Mouse (Mus musculus) frontal cortex, postnatal 14 days (tissue): ENCODE measurements around the gene Arl13b.
A peak's percentile ranks its signal among the peaks of the same experiment; 100 is the strongest.

Source experiments
- DNase-seq, 2 experiments: peaks; one replicate each; pipeline ENCODE4 v3.0.0; 2022; ENCODE audit warnings: low spot score in 2 of 2

The Arl13b gene

DNA sequence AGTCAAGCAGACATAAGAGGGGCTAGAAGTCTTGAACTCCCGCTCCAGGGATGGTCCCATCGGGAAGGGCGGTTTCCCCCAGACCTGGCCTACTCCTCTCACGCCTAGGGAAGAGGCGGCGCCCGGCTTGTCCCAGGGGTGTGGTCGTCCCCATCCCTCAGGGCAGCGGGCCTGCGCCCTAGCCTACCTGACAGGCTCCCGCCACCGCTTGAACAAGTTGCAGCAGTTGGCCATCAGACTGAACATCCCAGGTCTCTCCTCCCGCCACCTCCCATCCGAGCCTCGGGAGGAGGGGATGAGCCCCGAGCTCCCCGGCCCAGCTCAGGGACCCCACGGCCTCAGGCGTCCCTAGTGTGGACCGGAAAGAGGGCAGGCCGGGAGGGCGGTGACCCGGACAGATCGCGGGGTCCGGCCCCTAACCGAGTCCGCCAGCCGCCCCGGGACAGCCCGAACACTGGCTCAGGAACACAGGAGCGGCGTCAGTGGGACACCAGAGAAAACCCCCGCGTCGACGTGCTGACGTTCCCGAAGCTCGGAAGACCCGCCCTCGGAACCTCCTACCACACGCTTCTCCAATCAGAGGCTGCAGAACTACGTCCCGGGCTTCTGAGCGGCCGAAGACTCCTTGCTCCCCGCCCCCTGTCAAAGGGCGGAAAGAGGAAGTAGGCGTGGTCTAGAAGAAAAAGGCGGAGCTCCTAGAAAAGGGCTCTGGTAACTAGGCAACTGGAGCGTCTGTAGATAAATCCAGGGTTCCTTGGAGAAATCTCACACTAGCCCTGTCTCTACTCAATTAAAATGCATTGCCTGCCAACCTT, at the start of gene Arl13b:
TSS of gene Arl13b (minus strand) at position 543 of the 815 bp plus-strand sequence.
- peak; percentile 92 to 94 for DNase-seq

DNA sequence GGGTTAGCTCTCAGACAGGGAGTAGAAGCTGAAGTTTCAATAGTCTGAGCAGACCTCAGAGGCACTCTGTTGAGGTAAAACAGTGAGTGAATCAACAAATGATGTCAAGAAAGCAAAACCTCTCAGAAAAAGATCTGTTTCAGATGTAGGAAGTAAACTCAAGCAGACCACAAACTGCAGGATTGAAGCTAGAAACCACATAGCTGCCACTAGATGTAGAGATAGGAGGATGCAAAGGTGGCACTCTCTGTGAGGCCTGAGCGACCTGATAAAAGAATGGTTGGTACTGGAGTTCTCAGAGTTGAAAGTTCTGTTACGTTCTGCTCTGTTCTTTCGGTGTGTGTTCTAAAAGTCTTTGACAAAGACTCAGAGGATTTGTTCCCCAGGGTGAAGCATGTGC, 49.0 kb upstream of the Arl13b start:
- DNase-seq = no peak

DNA sequence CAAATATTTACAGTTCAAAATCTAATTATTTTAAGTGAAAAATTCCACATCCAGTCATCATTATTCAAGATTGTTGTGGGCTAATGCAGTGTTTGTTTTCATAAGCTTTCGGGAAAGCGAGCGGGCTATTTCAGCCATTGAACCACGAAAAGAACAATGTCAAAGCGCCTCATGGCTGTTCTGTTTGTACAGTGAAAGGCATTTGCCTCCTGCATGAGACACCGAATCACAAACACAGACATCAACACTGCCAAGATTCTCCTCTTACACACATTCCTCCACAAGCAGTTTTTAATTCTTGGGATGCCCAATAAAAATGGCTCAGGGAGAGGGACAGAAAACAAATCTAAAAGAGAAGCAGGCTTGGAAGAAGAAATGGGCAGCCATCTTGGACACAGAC, 27.2 kb upstream of the Arl13b start:
- DNase-seq = no peak

DNA sequence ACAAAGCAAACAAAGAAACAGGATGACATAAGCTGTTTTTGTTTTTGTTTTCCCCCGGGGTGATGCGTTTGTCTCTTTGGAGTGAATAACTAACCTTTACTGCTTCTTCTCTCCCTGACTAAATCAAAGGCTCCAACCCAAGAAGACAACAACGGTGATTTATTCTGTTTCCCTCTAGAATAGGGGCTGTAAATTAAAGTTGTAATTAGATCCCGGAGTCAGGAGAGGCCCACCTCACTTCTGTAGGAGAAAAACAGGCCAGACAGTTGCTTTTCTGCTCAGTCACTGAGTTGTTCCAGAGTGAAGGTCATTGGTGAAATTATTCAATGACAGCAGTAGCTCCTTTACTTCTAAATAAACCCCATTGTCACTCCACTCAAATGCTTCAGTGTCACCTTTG, 26.3 kb upstream of the Arl13b start:
- DNase-seq = no peak

DNA sequence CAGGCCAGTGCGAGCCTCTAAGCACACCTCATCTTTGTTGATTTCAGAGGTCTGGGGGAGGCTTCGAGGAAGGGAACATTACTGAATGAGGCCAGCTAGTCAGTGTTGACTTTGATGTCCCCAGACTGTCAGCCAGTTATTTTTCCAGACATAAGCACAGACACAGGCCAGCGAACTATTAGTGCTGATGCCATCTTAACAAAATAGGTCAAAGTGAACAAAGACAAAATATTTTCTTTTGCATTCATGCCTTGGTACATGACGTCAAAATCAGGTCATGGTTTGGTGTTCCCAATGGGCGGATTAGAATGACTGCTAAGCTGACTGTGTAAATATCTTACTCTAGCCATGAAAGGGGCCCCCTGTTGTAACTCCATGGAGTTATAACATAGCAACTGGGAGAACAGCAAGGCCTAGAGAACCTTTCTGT, 25.9 kb upstream of the Arl13b start:
- no peak for DNase-seq

DNA sequence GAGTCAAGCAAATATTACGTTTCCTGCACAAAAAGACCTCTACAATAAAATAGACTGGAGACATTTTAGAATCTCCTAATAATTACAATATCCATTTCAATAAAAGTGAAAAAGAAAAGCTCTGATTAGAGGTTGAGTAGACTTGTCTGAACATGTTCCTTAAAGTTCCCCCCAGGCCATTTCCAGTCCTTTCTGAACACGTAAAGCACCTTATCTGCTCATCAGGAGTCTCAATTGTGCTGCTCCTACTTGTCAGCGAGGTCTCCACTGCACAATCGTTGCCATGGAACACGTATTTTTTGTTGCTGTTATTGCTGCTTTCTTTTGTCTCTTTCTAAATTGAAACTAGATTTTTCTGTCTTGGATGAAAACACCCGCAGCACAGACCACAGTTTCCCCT, 14.6 kb upstream of the Arl13b start:
- no peak for DNase-seq

DNA sequence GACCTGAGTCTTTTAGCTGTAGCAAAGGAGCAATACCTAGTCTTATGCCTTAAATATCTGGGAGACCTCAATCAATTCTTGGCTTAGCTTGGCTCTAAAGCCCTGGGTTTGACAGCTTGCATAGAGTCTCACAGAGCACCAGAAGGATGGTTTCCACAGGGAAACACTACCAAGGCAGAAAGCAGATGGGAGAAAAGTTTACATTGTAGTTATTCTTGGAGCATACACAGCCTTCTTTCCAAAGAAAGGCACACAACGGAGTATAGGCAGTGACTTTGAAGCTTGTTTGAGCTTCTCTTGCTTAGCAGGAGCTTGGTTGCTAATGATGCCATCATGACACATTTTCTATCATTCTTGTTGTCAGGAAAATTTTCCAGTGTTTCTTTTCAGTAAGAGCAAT, 13.3 kb upstream of the Arl13b start:
- no peak for DNase-seq

DNA sequence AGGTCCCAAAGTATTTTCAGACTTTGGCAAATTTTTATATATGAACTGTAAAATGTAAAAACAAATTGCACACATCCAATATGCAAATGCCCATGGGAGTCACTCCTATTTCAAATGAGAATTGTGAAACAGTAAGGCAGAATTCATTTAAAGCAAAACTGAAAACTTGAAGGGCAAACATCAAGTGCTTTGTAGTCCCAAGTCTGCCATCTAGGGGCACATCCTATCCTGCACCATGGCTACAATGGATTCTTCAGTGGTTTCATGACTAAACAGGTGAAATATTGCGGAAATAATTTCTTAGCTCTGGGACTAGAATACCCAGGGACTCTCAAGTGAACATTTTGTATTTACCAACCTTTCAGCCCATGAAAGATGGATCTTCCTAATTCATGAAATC, 11.2 kb upstream of the Arl13b start:
- DNase-seq = no peak

DNA sequence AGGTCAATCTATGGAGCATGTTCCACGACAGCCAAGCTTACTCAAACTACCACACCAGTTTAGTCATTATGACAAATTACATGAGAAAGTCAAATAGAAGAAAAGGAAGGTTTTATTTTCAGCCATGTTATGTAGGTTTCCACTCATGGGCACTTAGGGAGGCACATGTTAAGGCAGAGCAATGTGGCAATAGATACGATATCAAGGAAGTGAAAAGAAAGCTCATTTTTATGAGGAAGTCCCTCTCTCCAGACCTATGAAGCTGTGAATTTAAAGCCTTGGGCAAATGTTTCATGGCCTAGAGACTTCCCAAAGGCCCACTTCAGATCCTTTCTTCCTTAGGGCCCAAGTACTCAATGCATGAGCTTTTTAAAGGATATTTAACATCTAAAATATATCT, 10.7 kb upstream of the Arl13b start:
- no peak for DNase-seq

DNA sequence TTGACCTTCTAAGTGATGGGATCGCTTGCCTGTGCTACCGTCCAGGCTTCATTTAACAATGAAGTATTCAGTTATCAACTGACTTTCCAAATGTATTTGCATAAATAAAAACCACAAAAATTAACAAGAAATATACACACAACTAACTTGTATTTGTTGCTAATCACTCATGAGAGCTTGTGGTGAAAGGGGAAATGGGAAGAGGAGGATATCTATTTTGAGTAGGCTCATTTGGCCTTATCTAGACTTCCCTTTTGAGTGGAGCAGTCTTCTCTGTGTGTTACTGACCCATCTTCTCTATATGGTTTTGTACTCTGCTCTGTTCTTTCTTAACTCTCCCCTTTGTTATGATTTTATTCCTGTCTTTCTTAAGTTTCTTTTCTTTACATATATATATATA, 9.4 kb upstream of the Arl13b start:
- no peak for DNase-seq

DNA sequence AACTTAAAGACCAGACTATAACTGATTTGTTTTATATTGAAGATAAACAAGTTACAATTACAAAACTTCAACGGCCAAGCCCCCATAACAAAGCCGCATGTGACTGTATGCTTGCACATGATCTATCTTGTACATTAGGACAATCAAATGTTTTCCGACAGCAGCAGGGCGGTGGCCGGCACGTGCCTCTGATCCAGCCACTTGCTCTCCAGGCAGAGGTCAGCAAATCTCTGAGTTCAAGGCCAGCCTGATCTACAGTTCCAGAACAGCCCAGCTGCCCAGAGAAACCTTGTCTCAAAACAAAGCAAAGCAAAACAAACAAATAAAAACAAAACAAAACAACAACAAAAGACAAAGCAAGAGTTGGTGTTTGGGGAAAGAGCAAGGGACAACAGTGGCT, 8.5 kb upstream of the Arl13b start:
- DNase-seq = no peak

DNA sequence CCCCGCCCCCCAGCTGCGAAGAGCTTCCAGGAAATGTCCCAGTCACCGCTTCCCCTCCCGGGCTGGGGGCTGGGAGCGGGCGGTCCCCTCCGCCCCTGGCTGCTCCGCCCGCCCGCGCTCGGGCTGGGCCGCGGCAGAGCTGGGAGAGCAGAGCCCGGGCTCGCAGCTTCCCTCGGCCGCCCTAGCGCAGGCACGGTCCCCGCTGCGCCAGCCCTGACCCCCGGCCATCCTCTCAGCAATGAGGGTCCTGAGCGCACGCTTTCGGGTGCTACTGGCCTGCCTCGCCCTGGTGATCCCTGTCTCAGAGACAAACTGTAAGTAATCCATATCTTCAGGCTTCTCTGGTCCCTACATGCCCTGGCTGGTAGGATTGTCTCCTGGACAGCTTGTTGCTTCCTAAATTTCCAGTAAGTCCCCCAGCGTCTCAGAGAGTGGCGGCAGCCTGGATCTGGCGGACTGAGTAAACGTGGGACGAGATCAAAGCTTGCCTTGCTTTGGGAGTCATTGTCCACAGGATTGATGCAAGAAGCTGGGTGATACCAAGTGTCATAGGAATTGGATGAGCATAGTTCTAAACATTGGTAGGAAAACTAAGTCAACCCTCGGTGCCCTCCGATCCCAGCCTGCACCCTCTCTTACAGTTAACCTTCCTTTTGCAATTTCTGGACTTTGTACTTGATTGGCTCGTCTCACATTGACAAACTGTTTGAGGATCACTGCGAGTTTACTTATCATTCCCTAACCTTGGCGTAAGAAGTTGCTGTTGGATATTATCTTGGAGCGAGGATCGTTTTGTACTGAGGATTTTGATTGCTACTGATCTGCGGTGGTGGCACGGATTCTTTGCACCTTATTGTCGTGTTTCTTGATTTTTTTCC, 7.6 kb upstream of the Arl13b start, which contains the start of gene Pros1:
TSS of gene Pros1 (plus strand) at position 117 of the 878 bp plus-strand sequence.
- peak in 1 of 2 experiments; percentile 21 for DNase-seq

DNA sequence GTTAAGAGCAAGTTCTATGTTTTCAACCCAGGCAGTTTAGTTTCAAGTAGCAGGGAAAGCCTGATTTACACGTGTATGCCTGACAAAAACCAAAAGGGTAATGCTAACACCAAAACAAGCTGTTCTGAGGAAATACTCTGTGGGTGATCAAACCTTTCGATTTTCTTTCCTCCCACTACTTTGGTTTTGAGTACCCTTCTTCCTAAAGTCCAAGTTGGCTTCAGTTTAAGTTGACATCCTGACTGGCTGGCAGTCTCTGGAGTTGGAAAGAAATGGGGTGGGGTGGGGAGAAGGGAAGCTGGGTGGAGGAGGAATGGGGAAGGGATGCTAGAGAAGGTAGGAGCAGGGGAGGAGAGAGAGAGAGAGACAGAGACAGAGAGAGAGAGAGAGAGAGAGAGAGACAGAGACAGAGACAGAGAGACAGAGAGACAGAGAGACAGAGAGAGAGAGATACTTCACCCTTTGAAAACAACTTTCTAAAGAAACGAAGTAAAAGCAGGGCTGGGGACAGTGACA, 6.8 kb upstream of the Arl13b start:
- no peak for DNase-seq

DNA sequence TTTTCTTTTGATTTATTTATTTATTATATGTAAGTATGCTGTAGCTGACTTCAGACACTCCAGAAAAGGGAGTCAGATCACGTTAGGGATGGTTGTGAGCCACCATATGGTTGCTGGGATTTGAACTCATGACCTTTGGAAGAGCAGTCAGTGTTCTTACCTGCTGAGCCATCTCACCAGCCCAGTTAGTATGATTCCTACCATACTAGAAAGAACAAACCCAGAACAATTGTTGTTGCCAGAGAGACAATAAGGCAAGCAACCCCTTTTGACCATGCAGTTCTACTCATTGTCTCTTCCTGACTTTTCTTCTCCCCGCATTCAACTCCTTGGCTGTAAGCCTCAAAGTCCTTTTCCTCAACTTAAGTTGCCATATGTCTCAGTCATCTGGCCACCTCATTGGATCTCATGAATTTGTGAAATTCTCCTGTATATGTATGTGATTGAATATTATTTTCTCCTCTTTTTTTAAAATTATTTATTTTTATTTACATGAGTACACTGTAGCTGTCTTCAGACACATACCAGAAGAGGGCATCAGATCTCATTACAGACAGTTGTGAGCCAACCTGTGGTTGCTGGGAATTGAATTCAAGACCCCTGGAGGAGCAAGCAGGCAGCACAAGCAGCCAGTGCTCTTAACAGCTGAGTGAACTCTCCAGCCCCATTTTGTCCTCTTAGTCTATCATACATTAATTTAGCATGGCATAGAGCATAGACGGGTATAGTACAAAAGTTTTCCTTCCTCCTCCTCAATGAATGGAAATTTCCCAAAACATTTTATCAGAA, 5.8 kb upstream of the Arl13b start:
- no peak for DNase-seq

DNA sequence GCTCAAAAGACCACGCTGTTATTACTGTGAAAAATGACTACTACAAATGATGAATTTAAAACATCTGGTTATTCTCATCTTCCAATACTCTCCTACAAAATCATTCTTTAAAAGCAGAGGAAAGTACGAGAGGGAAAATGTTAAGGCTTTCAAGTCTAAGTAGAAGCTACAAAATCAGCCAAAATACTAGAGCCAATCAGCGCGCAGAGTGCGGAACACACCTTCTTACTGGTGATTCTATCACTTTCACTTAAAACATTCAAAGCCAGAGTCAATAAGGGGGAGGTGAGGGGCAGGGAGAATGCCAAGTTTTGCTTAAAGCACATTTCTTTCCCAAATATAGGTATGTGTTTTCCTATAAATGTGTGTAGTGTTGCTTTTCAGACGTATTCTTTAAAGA, 1.5 kb downstream of the Arl13b start:
- no peak for DNase-seq

DNA sequence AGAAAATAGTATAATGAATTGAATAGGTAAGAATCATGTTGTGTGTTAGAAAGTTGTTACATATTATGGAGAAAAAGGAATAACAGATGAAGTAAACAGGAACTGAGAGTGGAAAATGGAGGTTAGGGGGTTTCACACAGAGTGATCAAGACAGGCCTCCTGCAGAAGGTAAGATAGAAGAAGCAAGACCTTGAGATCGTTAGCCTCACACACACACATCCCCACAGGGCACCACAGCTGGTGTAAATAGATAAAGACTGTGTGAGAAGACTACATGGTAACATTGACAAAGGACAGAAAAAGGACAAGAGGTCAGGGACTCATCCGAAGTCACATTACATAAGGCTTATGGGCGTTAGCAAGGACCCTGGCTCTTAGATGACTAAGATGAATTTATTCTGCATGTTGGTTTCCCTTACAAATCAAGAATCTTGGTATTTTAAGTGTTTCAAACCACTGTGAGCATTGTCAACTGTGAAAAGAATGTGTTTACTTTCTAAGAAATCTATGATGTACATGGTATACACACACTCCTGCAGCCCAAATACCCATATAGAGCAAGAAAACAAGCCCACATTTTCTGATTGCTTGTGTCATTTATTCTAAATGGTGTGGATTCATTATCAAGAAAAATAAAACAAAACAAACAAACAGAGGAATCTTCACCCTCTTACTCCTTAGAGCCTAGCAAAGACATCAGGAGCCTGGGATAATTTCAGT, 12.7 kb downstream of the Arl13b start:
- no peak for DNase-seq

DNA sequence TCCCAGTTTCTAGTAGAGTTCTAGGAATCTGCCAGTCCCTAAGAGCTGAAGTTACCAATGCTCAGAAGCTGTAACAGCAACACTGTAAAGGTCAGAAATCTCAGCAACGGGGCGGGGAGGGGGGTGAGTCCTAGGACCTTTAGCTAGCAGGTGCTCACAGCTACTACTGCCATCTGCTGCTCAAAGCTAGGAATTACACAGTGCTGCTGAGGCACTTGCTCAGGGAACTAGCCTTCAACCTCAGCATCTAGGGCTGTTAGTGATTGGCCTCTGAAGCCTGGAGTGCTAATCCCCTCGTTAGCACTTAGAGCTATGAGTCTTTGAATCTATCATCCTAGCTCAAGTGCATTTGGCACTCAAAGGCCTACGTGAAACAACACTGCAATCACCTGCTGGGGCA, 14.4 kb downstream of the Arl13b start:
- DNase-seq = peak in 1 of 2 experiments; percentile 19

DNA sequence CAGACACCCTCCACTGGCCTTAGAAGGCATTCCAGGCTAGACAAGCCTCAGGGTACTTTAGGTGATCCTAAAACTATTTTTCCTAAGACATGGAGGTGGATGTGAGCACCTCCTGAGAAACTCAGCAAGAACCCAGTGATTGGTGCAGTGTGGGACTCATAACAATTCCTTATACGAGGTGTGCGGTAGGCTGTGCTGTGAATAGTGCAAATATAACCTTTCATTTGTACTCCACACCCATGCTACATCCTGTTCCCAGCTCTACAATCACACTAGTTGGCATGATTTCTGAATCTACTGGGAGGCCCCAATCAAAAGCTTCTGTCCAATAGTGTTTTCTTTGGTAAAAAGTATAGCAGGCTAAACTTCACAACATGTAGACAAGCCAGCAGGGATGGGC, 14.8 kb downstream of the Arl13b start:
- no peak for DNase-seq

DNA sequence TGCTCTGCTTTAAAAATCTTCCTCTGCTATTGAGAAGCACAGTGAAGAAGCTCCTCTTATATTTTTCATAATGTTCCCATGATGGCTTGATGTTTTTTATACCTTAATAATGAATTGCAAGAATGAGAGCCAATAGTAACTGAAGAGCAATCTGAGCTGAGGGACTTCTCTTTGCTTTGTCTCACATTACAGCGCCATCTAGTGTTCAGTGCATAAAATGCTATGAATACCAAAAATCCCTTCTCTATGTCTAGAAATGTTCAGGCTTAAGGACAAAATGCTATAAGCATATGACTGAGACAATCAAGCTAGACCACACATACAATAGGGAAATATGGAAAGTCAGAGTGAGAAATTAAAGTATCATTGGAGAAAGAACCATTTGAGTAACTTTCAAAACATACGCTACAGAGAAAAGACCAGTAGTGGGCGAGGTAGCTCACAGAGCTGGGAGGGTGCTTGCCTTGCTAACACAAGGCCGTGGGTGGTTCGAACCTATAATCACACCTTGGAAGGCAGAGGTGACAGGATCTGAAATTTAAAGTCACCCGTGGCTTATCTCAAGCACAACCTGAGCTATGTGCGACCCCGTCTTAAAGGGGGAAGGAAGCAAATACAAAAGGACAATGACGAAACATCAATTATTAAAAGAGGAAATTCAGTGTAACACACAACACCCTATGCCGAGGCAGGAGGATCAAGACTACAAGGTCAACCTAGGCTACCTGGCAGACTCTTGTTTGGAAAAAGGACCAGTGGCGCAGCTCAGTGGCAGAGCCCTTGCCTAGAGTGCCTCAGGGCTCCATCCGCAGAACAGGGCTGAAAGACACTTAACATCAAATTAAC, 20.5 kb downstream of the Arl13b start:
- DNase-seq = no peak

DNA sequence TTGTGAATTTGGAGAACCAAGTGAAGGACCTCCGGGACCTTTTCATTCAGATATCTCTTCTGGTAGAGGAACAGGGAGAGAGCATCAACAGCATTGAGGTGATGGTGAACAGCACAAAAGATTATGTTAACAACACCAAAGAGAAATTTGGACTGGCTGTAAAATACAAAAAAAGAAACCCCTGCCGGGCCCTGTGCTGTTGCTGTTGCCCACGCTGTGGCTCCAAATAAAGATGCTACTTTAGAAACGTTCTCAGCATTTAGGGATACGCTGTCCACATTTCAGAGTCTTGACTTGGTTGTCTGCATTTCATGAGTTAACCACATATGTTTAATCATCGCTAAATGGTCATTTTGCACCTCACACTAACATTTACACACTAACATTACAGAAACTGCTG, 24.4 kb downstream of the Arl13b start:
- no peak for DNase-seq
